Mouse (Mus musculus): Measurements from ENCODE around the gene Gsto1. TPM values are rescaled to one million over a fixed set of nuclear protein-coding genes. Genes with fewer than 3 reads are reported as not detected.
A peak's percentile ranks its signal among the peaks of the same experiment; 100 is the strongest.

The Gsto1 gene
- total and polyA plus RNA-seq, 2 experiments from 2014 or later = 120 to 166 TPM

DNA sequence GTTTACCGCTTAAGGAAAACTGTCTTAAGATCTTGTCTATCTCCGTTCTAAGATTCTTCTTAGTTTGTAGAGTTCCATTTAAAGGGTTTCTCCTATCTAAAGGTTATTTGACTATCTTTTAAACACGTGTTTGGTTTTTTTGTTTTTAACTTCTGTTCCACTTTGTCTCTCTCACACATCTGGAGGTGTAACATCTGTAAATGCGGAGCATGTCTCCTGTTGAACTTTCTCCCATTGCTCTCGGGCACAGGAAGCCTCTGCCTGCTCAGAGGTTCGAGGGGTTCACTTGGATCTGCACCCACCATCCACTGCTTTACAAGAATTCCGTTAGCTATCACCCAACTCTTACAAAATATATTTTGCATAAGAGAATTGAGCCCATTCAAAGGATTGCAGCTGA, 26.8 kb downstream of the Gsto1 start:
- H3K9ac ChIP-seq = no peak overlapping the region
- no peak for ATAC-seq

DNA sequence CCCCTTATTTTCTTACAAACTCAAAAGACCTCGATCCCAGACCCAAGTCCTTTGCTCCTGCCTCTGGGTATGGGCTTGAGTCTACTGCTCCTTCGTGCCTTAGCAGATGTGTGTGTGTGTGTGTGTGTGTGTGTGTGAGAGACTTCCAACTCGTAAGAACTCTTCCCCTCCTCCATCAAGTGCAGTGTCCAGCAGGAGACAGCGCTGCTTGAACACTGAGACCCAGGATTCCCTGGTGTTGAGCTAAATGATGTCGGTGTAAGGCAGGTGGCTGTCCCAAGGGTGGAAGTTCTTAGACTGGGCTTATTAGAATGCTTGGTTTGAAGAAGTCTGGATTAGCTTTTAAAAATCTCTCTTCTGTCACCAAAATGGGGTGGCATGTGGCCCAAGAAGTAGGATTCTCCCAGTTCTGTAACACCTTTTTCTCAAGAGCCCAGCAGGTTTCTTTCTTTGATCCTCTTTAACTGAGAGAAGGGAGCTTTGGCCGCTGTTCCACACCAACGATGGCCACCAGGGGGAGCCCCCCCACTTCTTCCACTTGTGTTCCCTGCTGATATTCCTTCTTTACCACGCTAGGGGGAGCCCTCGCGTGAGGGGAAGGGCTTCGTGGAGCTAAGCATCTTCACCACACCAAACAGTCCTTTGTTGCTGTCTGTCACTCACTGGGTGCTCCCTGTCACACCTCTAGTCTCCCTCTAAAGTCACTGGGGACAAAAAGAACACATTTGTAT, 27.5 kb downstream of the Gsto1 start:
- ATAC-seq = peak; percentile 90
- H3K9me3 ChIP-seq (ENCODE audit: low read length) = no peaks in the 10 kb centered on the region
- H3K4me1 ChIP-seq (ENCODE audit: insufficient read depth) = no peaks in the 10 kb centered on the region
- H3K4me3 ChIP-seq (ENCODE audit: low read depth, low read length) = no peak overlapping the region
- no peaks in the 10 kb centered on the region for H3K27me3 ChIP-seq (ENCODE audit: insufficient read depth, low read length)
- WGBS = 24% methylated on average over 11 of the region's 11 CpGs
- H3K36me3 ChIP-seq (ENCODE audit: insufficient read depth) = no peaks in the 10 kb centered on the region
- H3K4me2 ChIP-seq (ENCODE audit: low read depth) = no peak overlapping the region
- peak; percentile 94 for DNase-seq
- H3K27ac ChIP-seq (ENCODE audit: low read depth, low read length) = no peak overlapping the region
- peak; percentile 100 for TF ChIP-seq CTCF (IDR thresholded peaks at IDR 0.05; ENCODE audit: low read depth)
- H3K9ac ChIP-seq = no peak overlapping the region

More for the DNA sequence above, 26.8 kb downstream of the Gsto1 start:
- no peaks in the 10 kb centered on the region for H3K36me3 ChIP-seq (ENCODE audit: insufficient read depth)
- 0 out of 2 replicates have a peak, but pooled peaks cover 3% of the 10 kb centered on the region for H3K27me3 ChIP-seq (ENCODE audit: insufficient read depth, low read length)
- no peaks in the 10 kb centered on the region for H3K9me3 ChIP-seq (ENCODE audit: low read length)
- H3K27ac ChIP-seq (ENCODE audit: low read depth, low read length) = no peak overlapping the region
- H3K4me1 ChIP-seq (ENCODE audit: insufficient read depth) = no peaks in the 10 kb centered on the region
- no peak for TF ChIP-seq CTCF (IDR thresholded peaks at IDR 0.05; ENCODE audit: low read depth)
- WGBS = 87% methylated on average over 7 of the region's 7 CpGs
- DNase-seq = no peak
- no peak overlapping the region for H3K4me3 ChIP-seq (ENCODE audit: low read depth, low read length)
- no peak overlapping the region for H3K4me2 ChIP-seq (ENCODE audit: low read depth)

DNA sequence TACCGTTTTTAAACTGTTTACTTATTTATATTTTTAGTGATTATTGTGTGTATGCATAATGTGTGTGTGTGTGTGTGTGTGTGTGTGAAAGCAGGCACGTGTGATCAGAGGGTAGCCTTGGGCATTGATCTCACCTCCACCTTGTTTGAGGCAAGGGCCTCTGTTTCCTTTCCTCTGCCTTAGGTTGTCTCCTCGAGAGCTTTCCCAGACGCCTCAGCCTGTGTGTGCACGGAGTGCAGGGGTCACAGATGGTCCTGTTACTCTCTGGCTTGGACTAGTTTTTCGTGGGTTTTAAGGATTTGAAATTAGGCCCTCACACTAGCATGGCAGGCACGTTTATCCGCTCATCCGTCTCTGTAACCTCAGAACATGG, 28.1 kb downstream of the Gsto1 start:
- DNase-seq (no peak), ATAC-seq (peak; percentile 44)
- H3K27me3 ChIP-seq (ENCODE audit: insufficient read depth, low read length) = no peaks in the 10 kb centered on the region
- WGBS = 61% methylated on average over 9 of the region's 9 CpGs
- H3K36me3 ChIP-seq (ENCODE audit: insufficient read depth) = no peaks in the 10 kb centered on the region
- H3K4me1 ChIP-seq (ENCODE audit: insufficient read depth) = no peaks in the 10 kb centered on the region
- no peak overlapping the region for H3K4me3 ChIP-seq (ENCODE audit: low read depth, low read length)
- no peak overlapping the region for H3K27ac ChIP-seq (ENCODE audit: low read depth, low read length)
- H3K4me2 ChIP-seq (ENCODE audit: low read depth) = no peak overlapping the region
- no peaks in the 10 kb centered on the region for H3K9me3 ChIP-seq (ENCODE audit: low read length)
- no peak overlapping the region for H3K9ac ChIP-seq
- TF ChIP-seq CTCF (IDR thresholded peaks at IDR 0.05; ENCODE audit: low read depth) = no peak

DNA sequence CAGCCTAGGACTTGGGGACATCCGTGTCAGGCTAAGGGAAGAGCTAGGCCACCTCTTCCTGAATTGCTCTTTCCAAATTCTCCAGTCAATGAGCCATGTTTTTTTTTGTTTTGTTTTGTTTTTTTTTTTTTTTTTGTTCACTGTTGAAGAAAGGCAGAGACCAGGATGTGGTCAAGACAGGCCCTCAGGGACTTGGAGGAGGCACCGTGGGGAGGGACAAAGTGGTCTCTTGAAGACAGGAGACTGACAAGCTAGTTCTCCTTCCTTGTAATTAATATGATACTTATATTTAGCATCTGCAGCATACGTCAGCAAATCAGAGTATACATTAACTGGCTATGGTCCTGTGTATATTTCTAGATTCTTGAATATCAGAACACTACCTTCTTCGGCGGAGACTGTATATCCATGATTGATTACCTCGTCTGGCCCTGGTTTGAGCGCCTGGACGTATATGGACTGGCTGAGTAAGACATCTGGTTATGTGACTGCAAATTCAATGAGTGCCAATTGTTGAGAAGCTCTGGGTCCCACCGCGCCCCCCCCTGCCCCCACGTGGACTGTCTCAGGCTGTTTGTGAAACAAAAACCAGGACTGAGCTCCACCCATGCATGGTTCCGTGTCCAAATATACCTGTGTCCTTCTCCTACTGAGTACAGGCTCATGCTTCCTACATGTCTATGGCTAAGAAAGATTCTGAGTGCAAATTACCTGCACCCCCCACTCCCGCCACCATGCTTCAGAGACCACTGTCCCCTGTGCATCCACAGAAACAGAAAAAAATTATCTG, 29.7 kb downstream of the Gsto1 start:
- Histone ChIP-seq H3K9ac (no peak overlapping the region), H3K4me3 (ENCODE audit: low read depth, low read length) (no peak overlapping the region), H3K9me3 (ENCODE audit: low read length) (no peaks in the 10 kb centered on the region), H3K36me3 (ENCODE audit: insufficient read depth) (no peaks in the 10 kb centered on the region), H3K27ac (ENCODE audit: low read depth, low read length) (no peak overlapping the region), H3K4me1 (ENCODE audit: insufficient read depth) (no peaks in the 10 kb centered on the region), H3K4me2 (ENCODE audit: low read depth) (no peak overlapping the region), H3K27me3 (ENCODE audit: insufficient read depth, low read length) (no peaks in the 10 kb centered on the region)
- TF ChIP-seq CTCF (IDR thresholded peaks at IDR 0.05; ENCODE audit: low read depth) = no peak
- WGBS = 87% methylated on average over 13 of the region's 13 CpGs
- no peak for DNase-seq
- no peak for ATAC-seq

DNA sequence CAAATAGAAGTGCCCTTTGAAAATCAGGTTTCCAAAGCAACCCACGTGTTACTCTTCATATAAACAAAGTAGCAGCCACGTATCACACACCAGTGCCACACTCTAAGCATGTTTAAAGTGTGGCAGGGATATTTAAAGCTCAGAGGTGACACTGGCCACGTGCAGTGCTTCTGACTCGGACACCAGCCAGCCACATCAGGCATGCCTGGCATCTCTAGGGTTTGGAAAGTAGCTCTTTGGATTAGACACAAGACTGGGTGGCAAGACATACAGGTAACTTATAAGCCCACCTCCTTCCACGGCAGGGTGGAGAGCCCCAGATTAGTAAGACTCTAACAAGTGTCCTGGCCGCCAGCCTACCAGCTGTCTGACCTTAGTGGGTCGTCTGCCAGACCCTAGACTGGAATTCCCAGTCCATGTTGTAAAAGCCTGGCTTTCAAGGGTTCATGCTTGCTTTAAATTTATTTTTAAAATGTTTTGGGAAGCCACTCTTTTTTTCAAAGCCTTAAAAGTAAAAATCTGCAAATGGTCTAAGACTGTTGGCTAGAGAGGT, 30.5 kb downstream of the Gsto1 start:
- Histone ChIP-seq H3K4me2 (ENCODE audit: low read depth) (no peak overlapping the region), H3K27me3 (ENCODE audit: insufficient read depth, low read length) (no peaks in the 10 kb centered on the region), H3K9ac (no peak overlapping the region), H3K36me3 (ENCODE audit: insufficient read depth) (no peaks in the 10 kb centered on the region), H3K9me3 (ENCODE audit: low read length) (no peaks in the 10 kb centered on the region), H3K4me1 (ENCODE audit: insufficient read depth) (no peaks in the 10 kb centered on the region), H3K4me3 (ENCODE audit: low read depth, low read length) (no peak overlapping the region), H3K27ac (ENCODE audit: low read depth, low read length) (no peak overlapping the region)
- ATAC-seq = no peak
- DNase-seq = no peak
- 72% methylated on average over 7 of the region's 7 CpGs for WGBS
- TF ChIP-seq CTCF (IDR thresholded peaks at IDR 0.05; ENCODE audit: low read depth) = no peak

DNA sequence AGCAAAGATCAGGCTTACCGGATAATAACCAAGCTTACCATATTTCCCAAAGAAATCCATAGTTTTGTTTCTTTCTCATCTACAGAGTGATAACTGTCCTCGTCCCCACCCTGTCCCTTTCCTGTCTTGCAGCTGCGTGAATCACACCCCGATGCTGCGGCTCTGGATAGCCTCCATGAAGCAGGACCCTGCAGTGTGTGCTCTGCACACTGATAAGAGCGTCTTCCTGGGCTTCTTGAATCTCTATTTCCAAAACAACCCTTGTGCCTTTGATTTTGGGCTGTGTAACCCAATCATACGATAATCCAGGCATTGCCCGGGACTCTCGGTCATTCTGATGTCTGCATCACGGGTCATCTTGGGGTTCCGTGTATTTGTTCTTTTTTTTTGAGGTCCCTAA, 31.1 kb downstream of the Gsto1 start:
- TF ChIP-seq CTCF (IDR thresholded peaks at IDR 0.05; ENCODE audit: low read depth) = no peak

DNA sequence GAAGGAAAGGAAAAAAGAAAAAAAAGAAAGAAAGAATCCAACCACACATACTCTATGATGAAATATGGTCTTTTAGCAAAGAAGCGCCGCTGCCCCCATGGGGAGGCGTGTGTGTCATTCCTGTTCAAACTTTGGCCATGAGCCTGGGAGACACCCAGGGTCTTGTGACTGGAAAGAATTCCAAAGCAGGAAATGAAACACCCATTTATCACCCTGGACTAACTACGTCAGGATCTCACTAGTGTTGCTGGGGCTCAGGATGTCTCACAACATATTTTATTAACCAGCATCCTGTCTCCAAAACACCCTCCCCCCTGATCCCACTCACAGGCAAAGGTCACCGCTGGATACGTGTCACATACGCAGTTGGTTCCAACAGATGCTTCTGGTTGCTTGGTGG, 31.8 kb downstream of the Gsto1 start:
- Histone ChIP-seq H3K9me3 (ENCODE audit: low read length) (no peaks in the 10 kb centered on the region), H3K9ac (no peak overlapping the region), H3K4me3 (ENCODE audit: low read depth, low read length) (no peak overlapping the region), H3K4me2 (ENCODE audit: low read depth) (no peak overlapping the region), H3K27ac (ENCODE audit: low read depth, low read length) (no peak overlapping the region), H3K36me3 (ENCODE audit: insufficient read depth) (no peaks in the 10 kb centered on the region), H3K4me1 (ENCODE audit: insufficient read depth) (no peaks in the 10 kb centered on the region), H3K27me3 (ENCODE audit: insufficient read depth, low read length) (no peaks in the 10 kb centered on the region)
- WGBS = 90% methylated on average over 7 of the region's 7 CpGs
- ATAC-seq (no peak), DNase-seq (no peak)
- no peak for TF ChIP-seq CTCF (IDR thresholded peaks at IDR 0.05; ENCODE audit: low read depth)

More for the DNA sequence above, 31.1 kb downstream of the Gsto1 start:
- H3K4me2 ChIP-seq (ENCODE audit: low read depth) = no peak overlapping the region
- no peak for DNase-seq
- H3K9ac ChIP-seq = no peak overlapping the region
- no peaks in the 10 kb centered on the region for H3K36me3 ChIP-seq (ENCODE audit: insufficient read depth)
- no peak overlapping the region for H3K27ac ChIP-seq (ENCODE audit: low read depth, low read length)
- no peaks in the 10 kb centered on the region for H3K4me1 ChIP-seq (ENCODE audit: insufficient read depth)
- ATAC-seq = no peak
- no peaks in the 10 kb centered on the region for H3K27me3 ChIP-seq (ENCODE audit: insufficient read depth, low read length)
- H3K9me3 ChIP-seq (ENCODE audit: low read length) = no peaks in the 10 kb centered on the region
- no peak overlapping the region for H3K4me3 ChIP-seq (ENCODE audit: low read depth, low read length)
- 90% methylated on average over 11 of the region's 11 CpGs for WGBS
